Mouse (Mus musculus): ENCODE measurements around the gene Olfr1066. TPM values are rescaled to one million over a fixed set of nuclear protein-coding genes. Genes with fewer than 3 reads are reported as not detected.

Gene Olfr1066
- total and polyA plus RNA-seq, 2 experiments: not detected

GRCm38 (mm10) chr2:86413950-86414349 lies 42.1 kb downstream of the Olfr1066 start, which contains the start of gene Olfr1061:
Gene Olfr1061, minus strand, starts transcription at chr2:86414050.
- Histone ChIP-seq H3K4me3 (ENCODE audit: insufficient read depth, low read depth, low read length) (no peak within 1 kb of the TSS), H3K9ac (ENCODE audit: low read depth, low read length) (no peak within 1 kb of the TSS), H3K79me2 (ENCODE audit: control insufficient read depth, insufficient read depth, low read length) (no peaks in the 10 kb centered on the region), H3K4me1 (ENCODE audit: control insufficient read depth, insufficient read depth, low read length) (no peaks in the 10 kb centered on the region), H3K36me3 (ENCODE audit: control insufficient read depth, insufficient read depth, low read length) (no peaks in the 10 kb centered on the region), H3K27ac (replicated peaks; ENCODE audit: insufficient read depth, low read depth, low read length) (no peak within 1 kb of the TSS), H3K27me3 (ENCODE audit: control insufficient read depth, insufficient read depth, low read length) (no peaks in the 10 kb centered on the region)
- no peak for TF ChIP-seq POLR2A (IDR thresholded peaks at IDR 0.05; ENCODE audit: extremely low read depth, insufficient read depth, low read length)
- no peak for TF ChIP-seq CTCF (IDR thresholded peaks at IDR 0.05; ENCODE audit: low read depth, low read length)
- 74% methylated on average over 1 of the region's 1 CpGs for WGBS
- DNase-seq (ENCODE audit: extremely low read depth, low read depth, low spot score): no peak

Other genes starting within 250 kb of the Olfr1066 start
- not detected in 2 replicates for gene Olfr1046, start 237.0 kb downstream of the Olfr1066 start, total RNA-seq (2014; rRNA removed)
- gene Olfr1046, start 237.0 kb downstream of the Olfr1066 start, polyA plus RNA-seq (2012; rRNA removed): not detected in 2 replicates
- gene Olfr1047, start 224.9 kb downstream of the Olfr1066 start, total RNA-seq (2014; rRNA removed): not detected in 2 replicates
- gene Olfr1047, start 224.9 kb downstream of the Olfr1066 start, polyA plus RNA-seq (2012; rRNA removed): not detected in 2 replicates
- not detected in 2 replicates for gene Olfr1048, start 216.0 kb downstream of the Olfr1066 start, total RNA-seq (2014; rRNA removed)
- gene Olfr1048, start 216.0 kb downstream of the Olfr1066 start, polyA plus RNA-seq (2012; rRNA removed): not detected in 2 replicates
- not detected in 2 replicates for gene Olfr1049, start 197.9 kb downstream of the Olfr1066 start, total RNA-seq (2014; rRNA removed)
- not detected in 2 replicates for gene Olfr1049, start 197.9 kb downstream of the Olfr1066 start, polyA plus RNA-seq (2012; rRNA removed)
- gene Olfr1051, start 177.2 kb downstream of the Olfr1066 start, total RNA-seq (2014; rRNA removed): not detected in 2 replicates
- gene Olfr1051, start 177.2 kb downstream of the Olfr1066 start, polyA plus RNA-seq (2012; rRNA removed): not detected in 2 replicates
- not detected in 2 replicates for gene Olfr1052, start 163.8 kb downstream of the Olfr1066 start, total RNA-seq (2014; rRNA removed)
- not detected in 2 replicates for gene Olfr1052, start 163.8 kb downstream of the Olfr1066 start, polyA plus RNA-seq (2012; rRNA removed)
- not detected in 2 replicates for gene Olfr1053, start 141.0 kb downstream of the Olfr1066 start, total RNA-seq (2014; rRNA removed)
- not detected in 2 replicates for gene Olfr1053, start 141.0 kb downstream of the Olfr1066 start, polyA plus RNA-seq (2012; rRNA removed)
- not detected in 2 replicates for gene Olfr1054, start 120.8 kb downstream of the Olfr1066 start, total RNA-seq (2014; rRNA removed)
- not detected in 2 replicates for gene Olfr1054, start 120.8 kb downstream of the Olfr1066 start, polyA plus RNA-seq (2012; rRNA removed)
- not detected in 2 replicates for gene Olfr1055, start 106.0 kb downstream of the Olfr1066 start, total RNA-seq (2014; rRNA removed)
- gene Olfr1055, start 106.0 kb downstream of the Olfr1066 start, polyA plus RNA-seq (2012; rRNA removed): not detected in 2 replicates
- not detected in 2 replicates for gene Olfr1056, start 93.8 kb downstream of the Olfr1066 start, total RNA-seq (2014; rRNA removed)
- gene Olfr1056, start 93.8 kb downstream of the Olfr1066 start, polyA plus RNA-seq (2012; rRNA removed): not detected in 2 replicates
- not detected in 2 replicates for gene Olfr1057, start 77.9 kb downstream of the Olfr1066 start, total RNA-seq (2014; rRNA removed)
- not detected in 2 replicates for gene Olfr1057, start 77.9 kb downstream of the Olfr1066 start, polyA plus RNA-seq (2012; rRNA removed)
- gene Olfr1058, start 67.7 kb downstream of the Olfr1066 start, total RNA-seq (2014; rRNA removed): not detected in 2 replicates
- gene Olfr1058, start 67.7 kb downstream of the Olfr1066 start, polyA plus RNA-seq (2012; rRNA removed): not detected in 2 replicates
- gene Olfr1061, start 42.2 kb downstream of the Olfr1066 start, total RNA-seq (2014; rRNA removed): not detected in 2 replicates
- gene Olfr1061, start 42.2 kb downstream of the Olfr1066 start, polyA plus RNA-seq (2012; rRNA removed): not detected in 2 replicates
- gene Olfr1062, start 29.5 kb downstream of the Olfr1066 start, total RNA-seq (2014; rRNA removed): not detected in 2 replicates
- gene Olfr1062, start 29.5 kb downstream of the Olfr1066 start, polyA plus RNA-seq (2012; rRNA removed): not detected in 2 replicates
- gene Olfr1065, start 5.7 kb downstream of the Olfr1066 start, total RNA-seq (2014; rRNA removed): not detected in 2 replicates
- not detected in 2 replicates for gene Olfr1065, start 5.7 kb downstream of the Olfr1066 start, polyA plus RNA-seq (2012; rRNA removed)
- not detected in 2 replicates for gene Olfr228, start 31.1 kb upstream of the Olfr1066 start, total RNA-seq (2014; rRNA removed)
- not detected in 2 replicates for gene Olfr228, start 31.1 kb upstream of the Olfr1066 start, polyA plus RNA-seq (2012; rRNA removed)
- not detected in 2 replicates for gene Olfr1076, start 52.2 kb upstream of the Olfr1066 start, total RNA-seq (2014; rRNA removed)
- gene Olfr1076, start 52.2 kb upstream of the Olfr1066 start, polyA plus RNA-seq (2012; rRNA removed): not detected in 2 replicates
- gene Olfr1079, start 86.2 kb upstream of the Olfr1066 start, total RNA-seq (2014; rRNA removed): not detected in 2 replicates
- not detected in 2 replicates for gene Olfr1079, start 86.2 kb upstream of the Olfr1066 start, polyA plus RNA-seq (2012; rRNA removed)
- not detected in 2 replicates for gene Olfr1080, start 102.0 kb upstream of the Olfr1066 start, total RNA-seq (2014; rRNA removed)
- gene Olfr1080, start 102.0 kb upstream of the Olfr1066 start, polyA plus RNA-seq (2012; rRNA removed): not detected in 2 replicates
- gene Olfr1082, start 142.7 kb upstream of the Olfr1066 start, total RNA-seq (2014; rRNA removed): not detected in 2 replicates
- gene Olfr1082, start 142.7 kb upstream of the Olfr1066 start, polyA plus RNA-seq (2012; rRNA removed): not detected in 2 replicates
- not detected in 2 replicates for gene Olfr1084, start 183.5 kb upstream of the Olfr1066 start, total RNA-seq (2014; rRNA removed)
- gene Olfr1084, start 183.5 kb upstream of the Olfr1066 start, polyA plus RNA-seq (2012; rRNA removed): not detected in 2 replicates
- gene Olfr1085, start 205.8 kb upstream of the Olfr1066 start, total RNA-seq (2014; rRNA removed): not detected in 2 replicates
- not detected in 2 replicates for gene Olfr1085, start 205.8 kb upstream of the Olfr1066 start, polyA plus RNA-seq (2012; rRNA removed)
- not detected in 2 replicates for gene Olfr1086, start 223.8 kb upstream of the Olfr1066 start, total RNA-seq (2014; rRNA removed)
- not detected in 2 replicates for gene Olfr1086, start 223.8 kb upstream of the Olfr1066 start, polyA plus RNA-seq (2012; rRNA removed)
- gene Olfr1087, start 242.1 kb upstream of the Olfr1066 start, total RNA-seq (2014; rRNA removed): not detected in 2 replicates
- gene Olfr1087, start 242.1 kb upstream of the Olfr1066 start, polyA plus RNA-seq (2012; rRNA removed): not detected in 2 replicates

Measured in liver, adult 2 months (tissue).